Mouse (Mus musculus) spleen, postnatal 10 days (tissue): ENCODE results near the gene Tmbim4.

Experiments used
- DNase-seq, 2 experiments: peaks; one replicate each; pipeline ENCODE4 v3.0.0; 2021 to 2022; ENCODE audit warnings: low spot score in 2 of 2

Tmbim4 gene

GRCm38 (mm10) chr10:120245681-120246080 is 44.3 kb downstream of the Tmbim4 start:
- no peak for DNase-seq

- DNase-seq = peak; percentile 17 to 54
These were observed 45.8 kb downstream of the Tmbim4 start for GRCm38 (mm10) chr10:120246994-120247750.

GRCm38 (mm10) chr10:120250911-120251683 is 49.7 kb downstream of the Tmbim4 start:
- DNase-seq = no peak

GRCm38 (mm10) chr10:120251791-120252190 is 50.4 kb downstream of the Tmbim4 start:
- DNase-seq = no peak

- DNase-seq = no peak
These were observed 51.4 kb downstream of the Tmbim4 start for GRCm38 (mm10) chr10:120252800-120253199.

- peak in 1 of 2 experiments; percentile 49 for DNase-seq
These were observed 55.8 kb downstream of the Tmbim4 start for GRCm38 (mm10) chr10:120257231-120257630.

GRCm38 (mm10) chr10:120267790-120268189 is 66.4 kb downstream of the Tmbim4 start:
- no peak for DNase-seq

- peak in 1 of 2 experiments; percentile 26 for DNase-seq
These were observed 68.6 kb downstream of the Tmbim4 start for GRCm38 (mm10) chr10:120269946-120270345.

- peak; percentile 46 to 76 for DNase-seq
These were observed 69.4 kb downstream of the Tmbim4 start for GRCm38 (mm10) chr10:120270777-120271176.

GRCm38 (mm10) chr10:120271318-120271717 is 69.9 kb downstream of the Tmbim4 start:
- no peak for DNase-seq

- DNase-seq = no peak
These were observed 70.5 kb downstream of the Tmbim4 start for GRCm38 (mm10) chr10:120271879-120272269.

- no peak for DNase-seq
These were observed 71.0 kb downstream of the Tmbim4 start for GRCm38 (mm10) chr10:120272270-120272883.

- DNase-seq = no peak
These were observed 71.9 kb downstream of the Tmbim4 start for GRCm38 (mm10) chr10:120273335-120273734.
